Mouse (Mus musculus) lung, postnatal 10 days (tissue): ENCODE results near the gene Slc8b1.

Experiments
- DNase-seq: peaks from one replicate; pipeline ENCODE4 v3.0.0; 2021

Slc8b1 gene

DNA sequence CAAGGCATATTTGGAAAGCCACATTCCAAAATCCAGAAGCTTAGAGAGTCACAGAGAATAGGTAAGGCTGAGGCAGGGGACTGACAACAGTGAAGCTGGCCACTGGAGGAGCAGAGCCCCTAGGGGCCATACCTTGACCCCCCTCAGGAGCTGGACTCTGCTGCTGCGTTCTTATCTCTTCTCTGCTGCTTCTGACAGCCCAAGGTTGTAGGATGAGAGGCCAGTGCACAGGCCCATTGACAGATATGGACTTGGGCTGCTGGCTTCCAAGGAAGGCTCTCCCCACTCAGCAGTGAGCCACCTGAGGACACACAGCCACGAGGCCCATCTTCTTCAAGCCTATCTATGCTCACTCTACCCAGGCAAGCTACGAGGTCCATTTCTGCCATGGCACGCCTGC is 58.0 kb downstream of the Slc8b1 start:
- DNase-seq, result no peak

DNA sequence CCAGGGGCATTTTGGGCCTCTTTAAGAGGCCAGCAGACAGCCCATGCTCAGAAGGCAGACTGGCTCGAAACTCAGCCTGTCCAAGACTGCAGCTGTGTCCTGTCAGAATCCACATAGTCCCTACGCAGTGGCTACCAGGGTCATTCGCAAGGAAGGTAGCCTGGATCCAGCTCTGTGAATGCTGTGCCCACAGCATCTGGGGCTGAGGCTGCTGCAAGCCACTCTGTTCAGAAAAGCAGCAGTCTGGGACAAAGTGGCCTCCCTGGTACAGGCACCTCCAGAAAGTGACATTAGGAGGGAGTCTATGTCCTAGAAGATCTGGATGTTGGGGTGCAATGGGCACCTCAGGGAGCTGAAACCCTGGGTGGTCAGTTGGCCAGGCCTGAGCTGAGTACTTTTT is 58.8 kb downstream of the Slc8b1 start:
- DNase-seq, result no peak

DNA sequence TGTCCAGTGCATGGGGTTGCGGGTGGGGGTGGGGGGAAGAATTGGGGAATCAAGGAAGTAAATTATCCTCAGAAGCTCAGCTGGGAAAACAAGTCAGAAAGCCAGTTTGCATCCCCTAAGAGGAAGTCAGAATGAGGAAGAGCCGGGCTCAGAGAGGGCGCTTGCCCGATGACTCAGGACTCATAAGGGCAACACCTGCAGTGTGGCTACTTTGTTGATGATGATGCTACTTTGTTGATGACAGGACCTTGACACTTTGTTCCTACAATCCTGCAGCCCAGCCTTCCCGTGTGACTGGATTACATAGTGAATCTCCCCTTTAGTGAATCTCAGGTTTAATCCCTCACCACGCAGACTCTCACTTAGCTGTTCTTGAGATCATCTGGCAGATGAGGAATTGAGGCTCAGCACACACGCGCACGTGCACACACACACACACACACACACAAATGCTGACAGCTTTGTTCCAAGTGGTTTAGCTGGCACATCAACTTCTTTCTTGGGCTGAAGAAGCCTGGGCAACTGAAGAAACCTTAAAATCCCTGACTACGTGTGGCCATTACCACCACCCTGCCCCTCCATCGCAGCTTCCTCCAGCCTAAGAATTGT is 59.4 kb downstream of the Slc8b1 start:
- no peak for DNase-seq

DNA sequence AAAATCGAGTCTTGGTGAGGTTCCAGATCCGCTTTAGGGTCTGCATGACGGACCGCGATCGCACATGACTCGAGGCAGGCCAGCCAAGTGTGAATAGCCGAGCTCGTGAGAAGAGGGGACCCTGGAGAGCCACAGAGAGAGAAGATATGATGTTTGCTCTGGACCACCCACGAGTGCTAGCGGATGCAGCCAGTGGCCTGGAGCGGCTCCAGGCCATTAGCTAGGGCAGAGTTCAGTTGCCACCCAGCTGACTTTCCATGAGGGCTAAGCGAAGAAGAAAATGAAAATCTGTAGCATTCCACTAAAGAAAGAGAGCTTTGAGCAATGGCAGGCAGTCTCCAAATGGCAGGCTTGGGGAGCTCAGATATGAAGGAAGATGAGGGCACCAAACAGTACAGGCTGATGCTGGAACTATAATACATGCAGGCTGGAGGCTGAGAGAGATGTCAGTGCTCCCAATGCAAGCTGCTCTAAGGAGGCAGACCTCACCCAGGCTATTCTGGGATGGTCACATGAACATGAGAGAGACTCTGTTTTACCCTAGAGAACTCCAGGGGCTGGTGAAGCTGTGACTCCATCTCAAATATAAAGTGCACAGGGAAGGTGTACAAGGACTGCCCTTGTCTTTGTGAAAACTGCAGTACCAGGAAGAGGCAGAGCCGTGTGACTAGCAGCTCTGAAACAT is 60.2 kb downstream of the Slc8b1 start:
- peak; percentile 68 for DNase-seq

DNA sequence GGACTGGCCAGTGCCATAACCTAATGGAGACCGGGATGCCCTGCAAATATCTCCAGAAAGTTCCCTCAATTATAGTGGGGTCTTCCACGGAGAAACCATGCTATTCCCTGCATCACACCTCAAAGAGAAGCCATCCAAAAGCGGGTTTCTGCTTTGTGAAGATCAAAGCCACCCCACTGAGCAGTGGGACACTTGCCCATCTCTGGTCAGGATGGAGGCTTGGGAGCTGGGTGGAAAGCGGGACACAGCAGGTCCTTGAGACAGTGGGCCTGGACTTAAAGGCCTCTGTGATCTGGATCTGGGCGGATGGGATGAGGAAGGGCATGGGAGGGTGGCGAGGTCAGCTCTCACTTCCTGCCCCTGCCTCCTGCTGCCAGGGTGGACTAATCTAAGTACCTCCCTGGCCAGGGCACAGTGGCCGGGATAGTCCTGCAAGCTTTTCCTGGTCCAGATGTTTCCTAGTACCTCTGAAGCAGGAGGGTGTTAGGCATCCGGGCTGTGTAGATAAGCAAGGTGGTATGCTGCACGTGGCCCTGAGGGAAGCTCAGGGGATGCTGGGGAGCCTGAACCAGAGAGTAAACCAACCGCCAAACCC is 63.6 kb downstream of the Slc8b1 start:
- DNase-seq, result no peak

DNA sequence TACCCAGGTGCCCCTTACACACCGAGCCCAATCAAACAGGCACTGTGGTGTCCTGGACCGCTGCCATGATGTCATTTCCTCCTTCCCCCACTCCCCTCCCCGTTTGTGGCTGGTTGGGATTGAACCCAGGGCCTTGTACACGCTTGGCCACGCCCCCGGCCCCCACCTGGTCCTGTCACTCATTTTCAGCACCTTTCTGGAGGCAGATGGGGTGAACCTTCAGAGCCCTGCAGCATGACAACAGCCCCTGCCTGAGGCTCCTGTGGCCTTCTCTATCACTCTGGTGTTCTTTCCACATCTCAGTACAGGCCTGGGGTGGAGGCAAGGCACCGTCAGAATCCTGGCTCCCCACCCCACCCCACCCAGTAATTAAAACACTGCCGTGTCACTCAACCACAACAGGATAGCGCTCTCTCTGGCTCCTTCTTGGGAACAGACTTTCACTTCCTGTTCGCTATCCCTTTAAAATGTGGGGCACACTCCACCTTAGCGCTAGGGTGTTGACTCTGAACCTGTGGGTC is 65.9 kb downstream of the Slc8b1 start:
- DNase-seq, result no peak

DNA sequence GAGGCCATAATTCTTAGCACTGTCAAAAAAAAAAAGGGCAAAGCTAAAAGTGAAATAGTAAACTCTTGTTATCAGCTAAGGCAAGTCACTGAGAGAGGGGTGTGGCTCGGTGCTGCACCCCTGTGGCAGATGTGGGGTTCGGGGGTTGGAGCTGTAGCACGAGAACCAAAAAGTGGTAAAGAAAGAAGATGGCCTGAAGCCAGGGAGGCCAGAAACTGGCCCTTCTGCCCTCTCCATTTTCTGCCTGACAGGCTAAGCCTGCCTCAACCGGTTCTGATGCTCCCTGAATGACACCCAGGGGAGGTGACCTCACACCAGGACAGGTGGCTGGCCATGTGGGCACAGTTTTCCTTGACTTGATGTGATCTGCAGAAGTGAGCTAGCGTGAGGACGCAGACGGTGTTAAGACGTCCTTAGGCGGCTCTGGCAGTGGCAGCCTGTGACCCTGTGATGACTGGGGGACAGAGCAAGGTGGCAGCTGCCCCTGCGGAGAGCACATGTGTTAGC is 67.0 kb downstream of the Slc8b1 start:
- no peak for DNase-seq

DNA sequence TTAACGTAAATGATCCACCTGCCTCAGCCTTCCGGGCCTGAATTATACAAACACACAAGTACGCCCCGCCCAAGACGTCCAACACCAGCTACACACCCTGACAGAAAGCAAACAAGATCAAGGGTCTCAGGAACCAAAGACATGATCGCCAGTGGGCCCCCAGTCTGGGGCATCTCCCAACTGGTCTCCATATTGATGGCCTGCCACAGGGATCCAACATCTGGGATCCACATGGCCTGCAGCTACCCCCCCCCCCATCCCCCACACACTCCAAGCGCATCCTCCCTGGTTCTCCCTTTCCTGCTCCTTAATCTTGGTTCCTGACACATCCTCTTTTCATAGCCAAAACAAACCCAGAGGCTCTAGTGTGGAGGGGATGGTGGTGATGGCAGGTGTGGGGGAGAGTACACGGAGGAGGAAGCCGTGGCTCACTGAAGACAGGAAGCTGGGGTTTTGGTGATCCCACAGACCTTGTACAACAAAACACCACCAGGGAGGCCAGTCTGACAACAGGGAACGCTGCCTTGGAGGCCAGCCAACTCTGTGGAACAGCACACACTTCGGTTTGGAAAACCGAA is 67.6 kb downstream of the Slc8b1 start:
- DNase-seq, result peak; percentile 73

DNA sequence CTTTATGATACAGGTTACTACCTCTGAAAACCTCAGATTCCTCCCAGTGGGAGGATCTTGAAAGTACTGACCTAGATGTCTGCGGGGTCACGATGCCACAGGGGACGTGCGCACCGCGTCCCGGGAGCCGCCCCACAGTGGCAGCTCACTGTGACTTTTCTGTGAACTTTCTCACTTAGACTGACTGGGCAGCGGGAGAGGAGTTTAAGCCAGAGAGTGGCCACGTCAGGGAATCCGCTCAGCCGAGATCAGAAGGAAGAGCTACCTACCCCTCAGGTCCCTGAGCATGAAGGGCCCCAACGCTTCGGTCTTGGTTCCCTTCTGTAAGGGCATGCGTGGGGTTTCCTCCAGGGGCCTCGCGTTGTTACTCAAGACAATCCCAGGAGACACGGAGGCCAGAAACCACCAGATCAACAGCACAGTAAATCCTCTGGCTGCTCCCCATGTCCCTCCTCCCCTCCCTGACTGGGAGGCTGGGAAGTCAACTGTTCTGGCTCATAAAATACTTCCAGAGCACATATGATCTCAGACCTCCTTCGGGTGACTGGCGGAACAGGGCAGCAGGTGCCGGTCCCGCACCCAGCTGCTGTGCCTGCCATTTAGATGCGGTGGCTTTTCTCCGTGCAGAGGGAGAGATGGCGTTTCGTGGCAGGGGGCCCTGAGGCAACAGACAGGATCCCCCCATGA is 68.4 kb downstream of the Slc8b1 start:
- DNase-seq, result peak; percentile 67

DNA sequence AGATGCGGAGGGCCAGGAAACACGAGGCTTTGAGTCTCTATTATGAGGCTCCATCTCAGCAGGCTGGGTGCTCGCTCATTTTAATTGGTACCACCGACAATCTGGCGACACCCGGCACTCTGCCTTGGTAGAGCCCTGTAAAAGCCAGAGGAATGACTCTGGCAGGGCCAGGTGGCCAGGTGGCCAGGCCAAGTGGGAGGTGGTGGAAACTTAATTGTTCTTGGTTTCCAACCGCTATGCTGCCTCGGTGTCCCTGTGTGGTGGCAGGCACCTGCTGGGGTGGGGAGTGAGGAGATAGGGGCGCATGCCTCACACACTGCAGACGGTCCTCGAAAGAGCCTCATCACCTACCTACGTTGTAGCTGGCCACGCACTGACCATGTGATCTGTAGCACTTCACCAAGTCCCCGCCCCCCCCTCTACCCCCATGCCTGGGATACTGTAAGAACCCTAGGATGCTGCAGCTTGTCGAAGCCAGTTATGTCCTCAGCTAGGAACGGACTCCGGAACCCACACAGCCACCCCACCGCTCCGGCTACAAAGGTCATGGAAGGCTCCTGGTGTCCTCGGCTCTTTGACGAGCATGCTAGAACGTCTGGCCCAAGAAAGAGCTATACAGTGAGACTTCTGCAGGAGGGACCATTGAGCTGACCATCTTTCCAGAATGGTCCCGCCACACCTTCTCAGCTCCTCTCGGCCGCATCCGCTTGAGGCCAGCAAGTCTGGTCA is 69.1 kb downstream of the Slc8b1 start:
- no peak for DNase-seq

DNA sequence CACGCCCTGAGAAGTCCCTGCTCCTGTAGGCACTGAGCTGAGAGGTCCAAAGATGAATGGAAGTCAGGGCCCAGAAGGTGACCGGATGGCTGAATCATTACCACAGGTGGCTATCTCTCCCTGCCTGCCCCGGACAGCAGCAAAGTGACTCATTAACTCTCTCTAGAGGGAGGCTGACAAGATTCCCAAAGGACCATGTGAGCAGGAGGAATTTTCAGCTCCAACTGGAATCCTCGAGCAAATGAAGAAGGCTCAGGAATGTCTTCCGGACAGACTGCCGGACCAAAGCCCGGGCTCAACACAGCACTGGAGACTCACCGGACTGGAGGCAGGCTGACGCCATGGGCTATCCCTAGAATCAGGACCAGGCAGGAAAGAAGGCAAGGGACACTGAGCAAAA is 71.0 kb downstream of the Slc8b1 start:
- no peak for DNase-seq

DNA sequence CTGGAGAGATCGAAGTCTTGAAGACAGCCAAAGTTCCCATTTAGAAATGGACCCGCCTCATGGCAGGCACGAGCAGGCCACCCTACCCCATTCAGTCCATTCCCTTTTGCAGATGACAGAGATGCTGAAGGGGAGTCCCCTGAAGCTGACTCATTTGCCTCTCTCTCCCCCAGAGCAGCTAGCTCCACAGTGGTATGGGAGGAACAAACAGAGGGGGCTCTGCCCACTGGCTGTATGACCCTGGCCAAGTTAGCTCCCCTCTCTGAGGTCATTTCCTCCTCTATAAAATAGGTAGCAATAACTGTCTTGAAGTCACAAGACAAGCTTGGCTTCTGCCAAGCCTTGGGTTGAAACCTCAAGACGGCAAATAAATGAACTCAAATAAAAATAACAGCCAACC is 72.5 kb downstream of the Slc8b1 start:
- DNase-seq, result no peak
